Mouse (Mus musculus): ENCODE data around the gene Lmbrd2. TPM values are rescaled to one million over a fixed set of nuclear protein-coding genes. Genes with fewer than 3 reads are reported as not detected.

Lmbrd2 gene
- polyA plus RNA-seq, 1 experiment from 2014 or later, result 2.2 TPM

Other genes starting within 250 kb of the Lmbrd2 start
- gene Ranbp3l, start 172.6 kb upstream of the Lmbrd2 start, polyA plus RNA-seq (2016; fragmentation: Nextera tagmentation; extraction: Ambion mirVana), result 0.63 and 1.9 TPM in 2 replicates
- gene Nadk2, start 69.3 kb upstream of the Lmbrd2 start, polyA plus RNA-seq (2016; fragmentation: Nextera tagmentation; extraction: Ambion mirVana), result 31.8 and 36.1 TPM in 2 replicates
- gene Skp2, start 14.9 kb downstream of the Lmbrd2 start, polyA plus RNA-seq (2016; fragmentation: Nextera tagmentation; extraction: Ambion mirVana), result 111 and 119 TPM in 2 replicates
- not detected in 2 replicates for gene Ugt3a1, start 136.3 kb downstream of the Lmbrd2 start, polyA plus RNA-seq (2016; fragmentation: Nextera tagmentation; extraction: Ambion mirVana)
- not detected in 2 replicates for gene Ugt3a2, start 195.0 kb downstream of the Lmbrd2 start, polyA plus RNA-seq (2016; fragmentation: Nextera tagmentation; extraction: Ambion mirVana)

Data from midbrain, embryonic 10.5 days (tissue).